In the genomic region with DNA sequence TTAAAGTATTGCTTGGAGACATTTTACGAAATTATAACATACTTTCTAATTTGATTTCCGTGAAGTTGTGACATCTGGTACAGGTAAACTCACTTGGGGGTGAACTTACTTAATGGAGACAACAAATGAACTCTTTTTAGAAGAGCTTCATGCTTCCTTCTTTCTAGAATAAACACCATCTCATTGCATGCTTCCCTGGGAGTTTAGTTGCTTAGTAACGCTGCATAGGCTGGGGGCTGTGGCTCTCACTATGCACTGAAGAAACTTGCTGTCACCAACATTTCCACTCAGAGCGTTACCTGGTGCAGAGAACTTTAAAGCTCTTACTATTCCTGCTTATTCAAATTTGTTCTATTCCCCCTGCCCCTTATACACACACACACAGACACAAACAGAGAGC, we compare ENCODE assay signal across 18 mouse cellular contexts.
DNase-seq lines count a peak whose midpoint lies in the region; ATAC-seq lines count a peak whose summit lies in the region.
"Had no signal": no experiment of that assay in that cellular context is flagged by ENCODE, and none has a peak within 500 bp of the region (broad histone marks: within the 10 kb centered on the region; RNA-seq: fewer than 3 reads in every experiment).

No protein-coding gene starts in this region.

- H3K36me3 ChIP-seq in hindbrain, embryonic 11.5 days (ENCODE audit: control insufficient read depth, insufficient read depth, low read length) = no peaks in the 10 kb centered on the region
- no peaks in the 10 kb centered on the region for H3K36me3 ChIP-seq in hindbrain, embryonic 10.5 days
- no peaks in the 10 kb centered on the region for H3K36me3 ChIP-seq in limb, embryonic 10.5 days
- no peaks in the 10 kb centered on the region for H3K36me3 ChIP-seq in neural tube, embryonic 15.5 days
- H3K36me3 ChIP-seq: embryonic facial prominence, embryonic 15.5 days; liver, embryonic 12.5 days had no signal

- no peaks in the 10 kb centered on the region for H3K9me3 ChIP-seq in hindbrain, embryonic 11.5 days (ENCODE audit: control insufficient read depth, low read length)
- H3K9me3 ChIP-seq in hindbrain, embryonic 10.5 days = no peaks in the 10 kb centered on the region
- H3K9me3 ChIP-seq in limb, embryonic 10.5 days (replicated peaks) = no peaks in the 10 kb centered on the region
- H3K9me3 ChIP-seq in neural tube, embryonic 15.5 days (replicated peaks) = no peaks in the 10 kb centered on the region
- H3K9me3 ChIP-seq: embryonic facial prominence, embryonic 15.5 days; liver, embryonic 12.5 days had no signal

- 51% methylated on average over 4 of the region's 4 CpGs for WGBS in hindbrain, embryonic 11.5 days
- WGBS in hindbrain, embryonic 10.5 days = 59% methylated on average over 4 of the region's 4 CpGs
- 90% methylated on average over 4 of the region's 4 CpGs for WGBS in limb, embryonic 10.5 days
- 38% methylated on average over 4 of the region's 4 CpGs for WGBS in neural tube, embryonic 15.5 days

- no peak overlapping the region for H3K4me2 ChIP-seq in hindbrain, embryonic 11.5 days (replicated peaks; ENCODE audit: low read depth, low read length)
- no peak overlapping the region for H3K4me2 ChIP-seq in neural tube, embryonic 15.5 days
- H3K4me2 ChIP-seq: embryonic facial prominence, embryonic 15.5 days; heart, embryonic 11.5 days; liver, embryonic 12.5 days had no signal

- no peaks in the 10 kb centered on the region for H3K27me3 ChIP-seq in hindbrain, embryonic 11.5 days (ENCODE audit: control insufficient read depth, insufficient read depth, low read length)
- H3K27me3 ChIP-seq in hindbrain, embryonic 10.5 days (ENCODE audit: insufficient read depth, poor library complexity, severe bottlenecking) = no peaks in the 10 kb centered on the region
- no peaks in the 10 kb centered on the region for H3K27me3 ChIP-seq in limb, embryonic 10.5 days (ENCODE audit: low read depth, poor library complexity, severe bottlenecking)
- H3K27me3 ChIP-seq in neural tube, embryonic 15.5 days (replicated peaks) = no peaks in the 10 kb centered on the region
- H3K27me3 ChIP-seq: embryonic facial prominence, embryonic 15.5 days; liver, embryonic 12.5 days had no signal

- H3K4me1 ChIP-seq in hindbrain, embryonic 11.5 days (replicated peaks; ENCODE audit: control insufficient read depth, insufficient read depth, low read length) = no peaks in the 10 kb centered on the region
- peaks cover 14% of the 10 kb centered on the region for H3K4me1 ChIP-seq in hindbrain, embryonic 10.5 days (replicated peaks)
- peaks cover 35% of the 10 kb centered on the region for H3K4me1 ChIP-seq in limb, embryonic 10.5 days
- peaks cover 10% of the 10 kb centered on the region; the same call in 1 of the 2 replicates for H3K4me1 ChIP-seq in neural tube, embryonic 15.5 days
- H3K4me1 ChIP-seq: liver, embryonic 12.5 days had no signal

- no peak overlapping the region for H3K27ac ChIP-seq in hindbrain, embryonic 11.5 days (ENCODE audit: low read depth, low read length)
- H3K27ac ChIP-seq in hindbrain, embryonic 10.5 days = no peak overlapping the region
- 0 out of 2 replicates have a peak overlapping the region, but pooled peaks have one; percentile 25 for H3K27ac ChIP-seq in limb, embryonic 10.5 days
- no peak overlapping the region for H3K27ac ChIP-seq in neural tube, embryonic 15.5 days (replicated peaks)
- H3K27ac ChIP-seq: embryonic facial prominence, embryonic 15.5 days; kidney, postnatal 0 days; liver, embryonic 12.5 days had no signal

- ATAC-seq in hindbrain, embryonic 11.5 days (ENCODE audit: low FRiP score) = peak; percentile 57; the same call in 1 of the 2 replicates
- peak; percentile 76 for ATAC-seq in neural tube, embryonic 15.5 days (ENCODE audit: low FRiP score)
- ATAC-seq: intestine, postnatal 0 days; liver, embryonic 12.5 days had no signal

- no peak for DNase-seq in hindbrain, embryonic 11.5 days (ENCODE audit: low spot score)
- DNase-seq in hindbrain, embryonic 10.5 days (ENCODE audit: low spot score) = no peak
- DNase-seq in right cerebral cortex, postnatal 10 days (ENCODE audit: low spot score in 2 of 2) = peak; percentile 33 to 44
- DNase-seq in right cerebral cortex, adult 2 months (ENCODE audit: low spot score in 2 of 2) = no peak
- DNase-seq in limb, embryonic 10.5 days (ENCODE audit: low spot score) = no peak
- no peak for DNase-seq in thymus, postnatal 10 days (ENCODE audit: low spot score in 2 of 2)
- DNase-seq in retina, postnatal 1 day = no peak
- DNase-seq: B cell, adult 2 months; cerebellum, adult 11-12 months; gastrocnemius, postnatal 36 days; heart, postnatal 36 days; lung, postnatal 10 days had no signal

- H3K4me3 ChIP-seq in hindbrain, embryonic 11.5 days (ENCODE audit: low read depth, low read length) = no peak overlapping the region
- H3K4me3 ChIP-seq in hindbrain, embryonic 10.5 days = no peak overlapping the region
- no peak overlapping the region for H3K4me3 ChIP-seq in limb, embryonic 10.5 days
- no peak overlapping the region for H3K4me3 ChIP-seq in neural tube, embryonic 15.5 days (replicated peaks)
- H3K4me3 ChIP-seq: embryonic facial prominence, embryonic 15.5 days; liver, embryonic 12.5 days had no signal

- no peak overlapping the region for H3K9ac ChIP-seq in hindbrain, embryonic 11.5 days (ENCODE audit: low read depth, low read length)
- no peak overlapping the region for H3K9ac ChIP-seq in neural tube, embryonic 15.5 days (replicated peaks)
- H3K9ac ChIP-seq: embryonic facial prominence, embryonic 15.5 days; liver, embryonic 12.5 days had no signal

Comparison
In these comparisons a context has a peak if more than half of its experiments do, and no peak if none do; other contexts are left out.
1. DNase-seq: peak in right cerebral cortex, postnatal 10 days (2 of 2); none in hindbrain, embryonic 11.5 days (single experiment), hindbrain, embryonic 10.5 days (single experiment), right cerebral cortex, adult 2 months (0 of 2), limb, embryonic 10.5 days (single experiment), thymus, postnatal 10 days (0 of 2) and retina, postnatal 1 day (single experiment).